Mouse (Mus musculus) lung, postnatal 36 days (tissue): ENCODE measurements at regions not wholly inside any gene's neighbourhood (a gene's known extent, or its start where the extent isn't known, plus 50 kb on each side); places are given as distances from the start of the nearest gene placed in this dataset.

Source experiments
- DNase-seq: peaks from one replicate; pipeline ENCODE4 v3.0.0; 2022; ENCODE audit warnings: mixed read lengths

DNA sequence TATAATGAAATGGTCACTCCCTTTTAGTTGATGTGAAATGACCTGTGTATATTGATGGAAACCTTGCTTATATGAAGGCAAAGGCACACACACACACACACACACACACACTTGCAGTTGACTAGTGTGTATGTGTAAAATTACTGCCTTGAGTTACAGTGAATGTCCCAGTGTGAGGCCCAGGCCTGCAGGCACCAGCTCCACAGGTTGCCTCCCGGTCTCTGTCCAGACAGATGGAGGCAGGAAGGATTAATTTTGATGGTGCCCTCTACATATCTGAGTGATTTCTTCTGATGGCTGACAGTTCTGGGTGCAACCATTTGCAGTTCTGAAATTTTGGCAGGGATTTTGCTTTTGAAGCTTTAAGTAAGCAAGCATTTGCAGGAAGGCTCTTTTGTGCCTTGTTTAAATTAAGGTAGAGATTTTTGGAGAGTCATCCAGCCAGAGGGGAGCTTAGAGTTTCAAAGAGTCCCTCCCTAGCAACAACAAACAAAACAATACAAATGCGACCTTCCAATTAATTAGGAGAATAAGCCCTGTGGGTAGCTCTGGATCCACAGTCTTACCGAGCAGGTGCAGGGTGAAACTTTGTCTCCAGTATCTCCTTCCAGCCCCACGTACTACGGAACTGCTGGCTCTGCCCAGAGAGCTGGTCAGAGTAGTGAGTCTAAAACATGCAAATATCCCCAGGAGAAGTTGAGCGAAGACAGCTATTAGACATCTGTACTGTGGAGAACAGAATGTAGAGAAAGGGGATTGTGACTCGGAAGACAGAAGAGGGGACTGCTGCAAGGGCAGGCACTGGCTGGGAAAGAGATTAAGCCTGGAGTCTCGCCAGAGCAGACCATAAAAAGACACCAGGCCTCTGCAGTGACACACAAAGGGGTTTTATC lies 87.5 kb upstream of the Tut7 start:
- DNase-seq = no peak

DNA sequence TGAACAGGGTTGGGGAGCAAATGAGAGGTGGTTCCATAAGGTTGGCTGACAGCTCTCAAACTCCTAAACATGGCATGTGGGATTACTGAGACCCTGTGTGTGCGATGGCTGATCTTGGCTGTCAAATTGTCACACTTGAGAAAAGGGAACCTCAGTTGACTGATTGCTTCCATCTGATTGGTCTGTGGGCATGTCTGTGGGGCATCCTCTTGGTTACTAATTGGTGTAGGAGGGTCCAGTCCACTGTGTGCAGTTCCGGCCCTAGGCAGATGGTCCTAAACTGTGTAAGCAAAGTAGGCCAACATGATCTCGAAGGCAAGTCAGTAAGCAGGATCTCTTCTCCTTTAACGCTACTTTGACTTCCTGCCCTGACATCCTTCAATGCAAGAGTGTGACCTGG lies 86.5 kb upstream of the Tut7 start:
- no peak for DNase-seq

DNA sequence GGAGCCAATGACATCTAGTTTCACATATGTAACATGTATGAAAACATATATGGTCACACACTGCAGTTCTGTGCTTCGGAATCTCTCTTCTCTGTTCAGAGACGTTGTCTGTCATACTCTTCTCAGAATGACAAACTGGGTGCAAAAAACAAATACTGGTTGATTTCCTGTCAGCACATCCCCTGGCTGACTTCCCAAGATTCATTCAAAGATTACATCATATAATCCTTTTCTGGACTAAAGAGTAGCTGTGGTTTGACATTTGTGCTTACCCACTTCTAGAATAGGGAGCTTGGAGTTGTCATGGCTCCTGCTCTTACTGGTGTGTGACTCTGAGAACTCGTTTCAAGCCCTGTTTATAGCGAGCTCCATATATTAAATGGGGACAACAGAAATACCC lies 85.8 kb upstream of the Tut7 start:
- DNase-seq = no peak

DNA sequence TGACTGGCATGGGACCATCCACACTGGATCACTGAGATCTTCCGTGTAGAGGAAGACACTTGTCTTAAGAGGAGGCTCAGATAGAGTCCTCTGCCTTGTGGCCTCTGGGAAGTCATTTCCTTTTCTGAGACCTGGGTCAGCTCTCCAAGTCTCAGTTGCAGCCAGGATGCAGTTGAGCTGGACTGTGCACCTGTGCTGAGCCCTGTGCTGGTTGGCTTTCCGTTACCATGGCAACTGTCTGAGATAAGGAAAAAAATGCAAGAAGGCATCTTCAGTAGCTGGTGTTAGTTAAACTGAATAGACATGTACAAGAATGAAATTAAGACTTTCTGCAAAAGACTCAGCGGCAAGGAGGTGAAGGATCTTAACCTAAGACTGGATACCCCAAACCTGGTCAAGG lies 82.5 kb upstream of the Tut7 start:
- DNase-seq = no peak

DNA sequence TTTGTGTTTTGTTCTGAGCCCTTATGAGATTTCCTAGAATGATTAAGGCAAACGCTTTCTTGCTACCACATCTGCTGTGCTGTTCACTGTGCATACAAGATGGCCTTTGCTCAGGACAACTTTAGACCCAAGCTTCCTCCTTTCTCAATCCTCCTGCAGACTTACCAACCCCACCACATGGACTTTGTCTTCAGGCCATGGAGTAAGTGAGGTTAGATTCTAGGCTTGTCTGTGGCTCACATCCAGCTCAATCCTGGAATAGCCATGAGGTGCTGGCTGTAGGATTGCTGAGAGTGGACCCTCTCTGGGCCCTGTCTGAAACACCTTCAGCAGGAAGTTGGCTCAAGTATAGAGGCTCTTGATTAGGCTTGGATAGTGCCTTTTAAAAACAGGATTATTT lies 81.5 kb upstream of the Tut7 start:
- DNase-seq = no peak

DNA sequence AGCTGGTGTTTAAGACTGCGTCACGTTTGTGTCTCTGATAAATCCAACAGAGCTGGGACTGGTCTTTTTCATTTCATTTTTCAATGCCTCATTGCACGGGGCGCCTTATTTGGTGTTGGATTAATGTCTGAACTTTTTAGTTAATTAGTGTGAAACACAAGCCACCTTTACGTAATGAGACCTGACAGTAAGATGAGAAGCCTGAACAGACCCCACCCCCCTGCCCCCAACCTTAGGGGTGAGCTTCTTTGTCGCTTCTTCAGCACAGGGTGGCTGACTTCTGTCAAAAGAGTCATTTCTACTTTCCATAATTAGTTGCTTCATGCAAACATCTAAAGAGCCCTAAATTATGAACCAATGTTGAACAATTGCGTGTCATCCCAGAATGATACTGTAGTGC lies 76.6 kb upstream of the Tut7 start:
- DNase-seq = no peak

DNA sequence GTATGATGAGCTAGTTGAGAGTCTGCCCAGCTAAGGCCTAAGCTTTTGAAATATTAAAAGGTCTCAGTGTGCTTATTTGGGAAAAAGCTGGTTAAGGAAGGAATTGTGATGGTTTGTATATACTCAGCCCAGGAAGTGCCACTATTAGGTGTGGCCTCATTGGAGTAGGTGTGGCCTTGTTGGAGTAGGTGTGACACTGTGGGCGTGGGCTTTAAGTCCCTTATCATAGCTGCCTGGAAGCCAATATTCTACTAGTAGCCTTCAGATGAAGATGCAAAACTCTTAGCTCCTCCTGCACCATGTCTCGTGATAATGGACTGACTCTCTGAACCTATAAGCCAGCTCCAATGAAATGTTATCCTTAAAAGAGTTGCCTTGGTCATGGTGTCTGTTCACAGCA lies 72.8 kb upstream of the Tut7 start:
- no peak for DNase-seq

DNA sequence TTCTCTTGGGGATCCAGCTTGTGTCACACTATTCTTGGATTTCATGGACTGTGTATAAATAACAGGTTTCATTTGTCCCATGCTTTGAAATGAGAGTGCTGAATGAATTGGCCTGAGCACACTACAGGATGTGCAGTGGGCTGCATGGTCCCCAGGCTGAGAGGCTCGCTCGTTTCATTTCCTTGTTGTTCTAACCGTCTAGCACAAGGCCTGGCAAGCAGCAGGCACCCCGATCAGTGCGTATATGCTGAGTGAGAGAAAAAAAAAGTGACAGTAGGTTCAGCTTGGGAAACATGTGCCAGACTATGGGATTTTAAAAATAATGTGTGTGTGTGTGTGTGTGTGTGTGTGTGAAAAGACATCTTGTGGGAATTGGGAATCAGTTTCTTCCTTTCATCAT lies 71.1 kb upstream of the Tut7 start:
- no peak for DNase-seq

DNA sequence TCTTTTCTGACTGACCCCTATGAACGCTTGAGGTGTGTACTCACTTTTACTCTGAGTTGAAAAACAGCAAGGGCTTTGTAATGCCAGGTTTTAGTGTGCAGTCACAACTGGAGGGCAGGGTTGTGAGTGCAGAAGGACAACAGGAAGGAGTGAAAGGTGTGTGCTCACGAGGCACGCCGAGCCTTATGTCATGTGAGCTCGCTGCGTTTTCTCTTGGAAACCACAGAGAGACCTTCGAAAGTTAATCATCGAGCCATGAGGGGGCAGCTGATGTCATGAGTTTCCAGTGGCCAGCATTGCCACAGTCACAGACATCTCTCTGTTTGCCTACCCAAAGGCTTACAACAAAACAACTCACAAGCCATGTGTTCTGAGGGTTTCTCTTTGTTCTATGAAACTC lies 70.0 kb upstream of the Tut7 start:
- DNase-seq = no peak

DNA sequence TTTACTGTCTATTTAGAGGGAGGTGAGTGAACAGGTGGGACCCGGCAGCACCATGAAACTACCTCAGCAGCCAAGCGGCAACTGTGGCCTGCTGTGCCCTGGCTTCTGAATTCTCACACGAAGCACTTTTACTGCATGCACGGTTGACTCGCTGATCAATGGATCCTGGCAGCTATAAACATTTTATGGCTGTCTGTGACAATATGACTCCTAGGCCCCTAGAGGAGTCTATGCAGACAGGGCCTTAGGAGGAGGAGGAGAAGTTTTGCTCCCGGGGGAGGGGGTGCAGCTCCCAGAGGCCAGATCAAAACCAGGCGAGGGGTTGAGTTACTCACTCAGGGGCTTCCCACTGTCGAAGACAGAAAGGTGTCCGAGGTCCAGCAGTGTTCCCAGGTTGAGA lies 69.4 kb upstream of the Tut7 start:
- no peak for DNase-seq

DNA sequence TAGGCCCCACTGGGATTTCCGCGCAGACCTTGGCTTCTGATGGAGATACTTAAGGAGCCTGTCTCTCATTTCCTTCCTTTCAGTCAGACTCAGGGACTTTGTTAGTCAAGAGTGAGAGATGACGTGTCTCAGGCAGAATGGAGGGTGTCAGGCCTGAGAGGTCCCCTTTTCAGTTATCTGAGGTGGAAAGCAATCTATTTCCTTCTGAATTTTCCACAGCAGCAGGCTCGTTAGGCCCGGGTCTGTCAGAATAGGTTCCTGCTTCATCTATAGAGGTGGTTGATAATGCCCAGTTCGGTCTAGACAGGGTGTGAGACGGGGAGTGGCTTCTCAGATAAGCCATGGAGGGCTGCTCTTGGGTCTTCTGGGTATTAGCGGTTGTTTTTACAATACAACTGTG lies 68.8 kb upstream of the Tut7 start:
- no peak for DNase-seq

DNA sequence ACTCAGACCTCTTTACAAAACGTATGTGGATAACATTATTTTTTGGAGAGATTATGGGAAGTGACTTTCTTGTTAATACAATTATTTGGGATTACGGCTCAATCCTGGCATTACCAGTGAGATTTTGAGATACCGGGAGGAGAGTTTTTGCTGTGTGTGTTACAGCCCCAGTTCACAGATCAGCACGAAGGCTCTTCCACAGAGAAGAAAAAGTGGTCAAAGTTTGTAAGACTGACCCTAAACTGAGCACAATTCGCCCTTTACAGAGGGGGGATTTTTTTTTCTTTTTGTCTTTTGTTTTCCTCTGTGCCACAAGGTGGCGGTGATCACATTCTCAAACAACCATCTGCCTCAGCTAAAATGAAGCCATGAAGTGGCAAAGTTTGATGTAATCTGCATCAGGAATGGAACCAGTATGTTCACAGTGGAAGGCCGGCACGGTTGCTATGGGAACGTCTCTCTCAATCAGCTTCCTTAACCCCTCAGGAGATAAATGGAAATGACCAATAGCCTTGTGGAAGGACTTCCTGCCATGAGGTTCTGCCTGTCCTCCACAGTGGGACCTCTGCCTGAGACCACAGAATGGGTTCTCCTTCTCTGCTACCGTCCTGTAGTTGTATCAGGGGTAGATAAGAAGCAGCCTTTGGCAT lies 66.6 kb upstream of the Tut7 start:
- peak; percentile 33 for DNase-seq

DNA sequence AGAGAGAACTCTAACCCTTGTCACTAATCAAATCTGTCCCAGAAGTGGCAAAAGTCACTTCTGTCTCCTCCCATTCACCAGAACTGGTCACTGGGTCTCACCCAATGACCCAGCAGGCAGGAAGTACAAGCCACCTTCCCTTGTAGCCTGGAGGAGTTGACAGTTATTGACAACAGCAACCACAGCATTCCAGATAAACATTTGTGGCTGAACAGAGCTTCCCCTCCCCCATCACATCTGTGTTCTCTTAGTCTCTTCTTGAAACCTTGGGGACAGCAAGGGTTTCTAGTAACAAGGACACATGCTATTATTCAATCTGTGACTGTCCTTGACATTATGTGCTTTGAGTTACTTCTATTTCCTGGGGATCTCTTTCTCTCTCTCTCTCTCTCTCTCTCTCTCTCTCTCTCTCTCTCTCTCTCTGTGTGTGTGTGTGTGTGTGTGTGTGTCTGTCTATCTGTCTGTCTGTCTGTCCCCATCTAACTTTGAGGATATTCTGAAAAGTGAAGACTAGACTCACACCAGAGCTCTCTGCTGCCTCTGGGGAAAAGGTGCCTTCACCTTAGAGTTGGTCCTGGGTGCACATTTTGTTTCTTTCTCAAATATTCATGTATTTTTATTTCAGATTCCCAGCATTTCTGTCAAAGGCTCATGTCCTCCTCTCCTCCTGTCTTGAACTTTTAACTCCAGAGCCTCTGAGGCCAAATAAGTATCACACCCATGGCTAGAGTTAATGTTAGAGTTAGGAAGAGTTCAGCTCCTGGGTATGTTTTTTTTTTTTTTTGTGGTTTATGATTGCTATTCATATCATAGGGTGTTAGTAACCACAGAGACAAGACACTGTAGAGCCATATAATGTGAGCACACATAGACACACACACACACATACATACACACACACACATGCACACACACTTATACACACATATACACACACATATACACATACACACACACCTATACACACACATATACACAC lies 65.4 kb upstream of the Tut7 start:
- no peak for DNase-seq

DNA sequence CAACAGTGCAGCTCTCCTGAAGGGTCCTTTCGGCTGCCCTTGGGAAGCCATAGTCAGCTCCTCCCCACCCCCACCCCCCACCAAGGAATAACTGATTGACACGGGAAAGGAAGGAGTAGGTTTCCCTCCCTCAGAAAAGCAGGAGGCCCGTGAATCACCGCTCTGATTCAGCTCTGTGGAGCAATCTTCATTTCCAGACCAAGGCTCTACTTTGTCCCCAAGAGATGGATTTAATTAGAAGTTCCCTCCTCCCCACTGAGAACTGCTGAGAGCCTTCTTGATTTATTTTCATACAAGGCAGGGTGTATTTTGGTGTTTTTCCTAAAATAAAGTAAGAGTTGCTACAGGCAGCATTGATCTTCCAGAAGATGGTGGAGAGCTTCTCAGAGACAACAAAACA lies 64.4 kb upstream of the Tut7 start:
- DNase-seq = no peak

DNA sequence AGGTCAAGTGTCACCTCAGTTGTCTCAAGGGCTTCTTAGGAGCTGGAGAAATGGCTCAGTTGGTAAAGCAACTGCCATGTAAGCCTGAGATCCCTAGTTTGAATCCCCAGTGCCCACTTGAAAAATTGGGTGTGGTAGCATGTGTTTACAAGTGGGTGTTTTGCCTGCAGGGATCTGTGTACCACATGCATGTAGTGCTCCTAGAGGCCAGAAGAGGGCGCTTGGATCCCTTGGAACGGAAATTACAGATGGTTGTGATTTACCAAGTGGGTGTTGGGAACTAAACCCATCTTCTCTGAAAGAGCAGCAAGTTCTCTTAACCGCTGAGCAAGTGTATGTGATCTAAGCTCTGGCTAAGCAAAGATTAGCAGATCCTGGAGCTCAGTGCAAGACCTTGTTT lies 63.6 kb upstream of the Tut7 start:
- no peak for DNase-seq

DNA sequence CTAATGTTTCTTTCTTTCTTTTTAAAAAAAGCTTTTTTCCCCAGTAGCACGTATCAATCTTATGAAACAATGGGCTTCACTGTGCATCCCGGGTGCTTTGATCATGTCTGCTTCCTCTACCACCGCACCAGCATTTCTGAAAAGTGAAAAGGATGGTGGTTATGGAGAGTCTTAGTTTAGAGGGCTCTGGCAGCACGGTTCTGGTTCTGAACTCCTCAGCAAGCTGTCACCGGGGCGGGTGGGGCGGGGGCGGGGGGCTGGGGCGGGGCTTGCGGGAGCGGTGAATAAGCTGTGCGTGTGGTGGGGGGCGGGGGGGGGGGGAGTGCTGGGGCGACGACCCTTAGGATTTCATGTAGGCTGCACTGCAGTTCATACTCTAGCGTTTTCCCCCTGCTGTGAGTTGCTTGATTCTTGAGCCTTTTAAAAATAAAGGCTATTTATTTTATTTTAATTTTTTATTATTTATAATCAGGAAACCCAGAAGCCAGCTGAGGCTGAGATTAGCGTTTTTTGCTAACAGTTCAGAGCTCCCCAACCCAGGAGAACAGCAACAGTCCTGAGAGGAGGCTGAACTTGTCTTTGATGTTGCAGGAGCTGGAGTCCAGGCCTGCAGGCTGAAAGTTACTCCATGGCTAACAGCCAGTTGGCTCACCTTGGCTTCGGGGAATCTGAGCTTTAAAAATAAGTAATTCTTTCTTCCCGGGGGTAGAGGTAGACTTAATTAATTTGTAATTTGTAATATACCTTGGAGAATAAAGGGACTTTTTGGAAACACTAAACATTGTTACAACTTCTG lies 59.2 kb upstream of the Tut7 start:
- no peak for DNase-seq

DNA sequence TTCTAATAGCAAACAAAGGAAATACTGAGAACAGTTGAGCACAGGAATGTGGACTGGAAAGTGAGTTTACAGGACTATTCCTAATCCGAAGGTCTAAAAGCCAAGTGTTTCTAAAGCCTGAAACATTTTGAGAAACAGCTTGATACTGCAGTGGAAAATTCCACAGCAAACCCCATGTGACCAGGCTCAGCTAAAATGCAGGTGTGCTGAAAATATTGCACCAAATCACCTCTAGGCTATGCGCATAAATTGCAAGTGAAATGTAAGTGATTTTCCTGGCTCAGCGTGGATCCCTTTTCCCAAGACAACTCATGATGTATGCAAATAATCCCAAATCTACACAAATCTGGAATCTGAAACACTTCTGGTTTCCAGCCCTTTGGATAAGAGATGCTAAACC lies 57.1 kb upstream of the Tut7 start:
- no peak for DNase-seq

DNA sequence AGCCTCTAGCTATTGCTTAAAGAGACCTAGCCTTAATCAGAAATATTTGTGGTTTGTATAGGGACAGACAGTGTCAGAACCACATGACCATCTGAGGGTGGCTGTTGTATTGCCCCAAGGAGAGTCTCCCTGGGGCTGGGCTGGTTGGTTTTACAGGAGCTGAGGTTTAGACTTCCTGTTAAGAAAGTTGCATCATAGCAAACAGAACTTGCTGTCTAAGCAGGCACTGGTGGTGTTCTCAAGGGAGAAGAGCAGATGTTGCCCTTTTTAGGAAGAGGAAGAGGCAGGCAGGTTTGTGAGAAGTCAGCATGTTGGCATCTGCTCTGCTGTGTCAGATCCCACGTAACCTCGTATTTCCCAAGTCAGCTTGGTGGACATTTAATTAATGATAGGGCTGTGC lies 52.7 kb upstream of the Tut7 start:
- peak; percentile 61 for DNase-seq

DNA sequence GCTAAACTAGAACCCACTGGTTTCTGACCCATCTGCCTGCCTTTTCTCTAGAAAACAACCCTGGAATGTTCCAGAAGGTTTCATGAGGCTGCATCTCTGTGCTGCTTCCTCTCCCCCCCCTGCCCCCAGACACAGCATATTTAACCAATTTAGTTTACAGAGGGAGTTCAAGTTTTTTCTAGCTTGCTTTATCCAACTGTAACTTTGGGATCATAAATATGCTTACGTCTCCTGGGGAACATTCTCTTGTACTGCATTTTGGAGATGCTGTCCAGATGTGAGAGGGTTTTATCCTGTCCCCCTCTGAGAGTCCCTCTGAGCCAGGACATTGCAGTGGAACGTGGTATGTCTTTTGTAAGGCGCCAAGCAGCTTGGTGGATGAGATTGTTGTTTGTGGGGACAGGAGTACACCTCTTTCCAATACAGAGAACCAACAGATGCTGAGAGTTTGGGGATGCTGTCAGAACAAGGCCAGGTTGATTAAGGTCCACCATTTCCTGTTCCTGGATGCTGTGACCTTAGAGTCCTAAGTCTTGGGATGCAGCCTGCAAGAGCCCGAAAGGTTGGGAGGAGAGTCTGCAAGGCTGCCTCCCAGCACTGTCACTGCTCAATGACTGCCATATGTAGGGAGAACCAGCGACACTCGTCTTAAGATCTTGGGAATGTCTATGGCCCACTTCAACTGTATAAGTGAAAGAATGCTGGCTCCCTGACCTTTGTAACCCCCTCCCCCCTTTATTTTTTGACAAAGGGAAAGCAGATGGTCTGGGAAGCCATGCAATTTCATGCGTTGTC lies 51.4 kb upstream of the Tut7 start:
- no peak for DNase-seq
